Mouse (Mus musculus): Measurements from ENCODE around the gene Mvd. TPM values are rescaled to one million over a fixed set of nuclear protein-coding genes. Genes with fewer than 3 reads are reported as not detected.
A peak's percentile ranks its signal among the peaks of the same experiment; 100 is the strongest.

Mvd gene
- polyA plus RNA-seq, 1 experiment from 2014 or later: 60.3 TPM

GRCm38 (mm10) chr8:122445203-122445602, 2.0 kb upstream of the Mvd start:
- DNase-seq (ENCODE audit: low spot score): no peak
- H3K27me3 ChIP-seq (ENCODE audit: low read depth, poor library complexity, severe bottlenecking): no peaks in the 10 kb centered on the region
- WGBS: 70% methylated on average over 3 of the region's 3 CpGs
- H3K4me3 ChIP-seq: 0 out of 2 replicates have a peak overlapping the region, but pooled peaks have one; percentile 87
- H3K4me1 ChIP-seq: peaks cover 34% of the 10 kb centered on the region
- H3K36me3 ChIP-seq: no peaks in the 10 kb centered on the region
- H3K27ac ChIP-seq (replicated peaks): no peak overlapping the region
- H3K9me3 ChIP-seq (replicated peaks): no peaks in the 10 kb centered on the region

- H3K4me1 ChIP-seq: peaks cover 34% of the 10 kb centered on the region
- WGBS: 53% methylated on average over 19 of the region's 19 CpGs
- H3K36me3 ChIP-seq: peaks cover 10% of the 10 kb centered on the region
- no peaks in the 10 kb centered on the region for H3K27me3 ChIP-seq (ENCODE audit: low read depth, poor library complexity, severe bottlenecking)
- H3K4me3 ChIP-seq: peak overlapping the region; percentile 87
- DNase-seq (ENCODE audit: low spot score): peak; percentile 60
- no peaks in the 10 kb centered on the region for H3K9me3 ChIP-seq (replicated peaks)
- H3K27ac ChIP-seq (replicated peaks): peak overlapping the region; percentile 93
These were observed 981 bp upstream of the Mvd start for GRCm38 (mm10) chr8:122444058-122444748.

GRCm38 (mm10) chr8:122442781-122443180, 441 bp downstream of the Mvd start:
- H3K27ac ChIP-seq (replicated peaks): peak overlapping the region; percentile 93
- peaks cover 24% of the 10 kb centered on the region for H3K36me3 ChIP-seq
- H3K9me3 ChIP-seq (replicated peaks): no peaks in the 10 kb centered on the region
- DNase-seq (ENCODE audit: low spot score): no peak
- H3K4me3 ChIP-seq: peak overlapping the region; percentile 87
- H3K27me3 ChIP-seq (ENCODE audit: low read depth, poor library complexity, severe bottlenecking): no peaks in the 10 kb centered on the region
- WGBS: under 1% methylated on average over 12 of the region's 12 CpGs
- peaks cover 34% of the 10 kb centered on the region for H3K4me1 ChIP-seq

- peaks cover 28% of the 10 kb centered on the region for H3K36me3 ChIP-seq
- peaks cover 34% of the 10 kb centered on the region for H3K4me1 ChIP-seq
- 21% methylated on average over 7 of the region's 7 CpGs for WGBS
- no peaks in the 10 kb centered on the region for H3K27me3 ChIP-seq (ENCODE audit: low read depth, poor library complexity, severe bottlenecking)
- DNase-seq (ENCODE audit: low spot score): no peak
- no peaks in the 10 kb centered on the region for H3K9me3 ChIP-seq (replicated peaks)
- peak overlapping the region; percentile 93 for H3K27ac ChIP-seq (replicated peaks)
- H3K4me3 ChIP-seq: peak overlapping the region; percentile 87
These were observed 866 bp downstream of the Mvd start for GRCm38 (mm10) chr8:122442356-122442755.

- H3K4me3 ChIP-seq: no peak overlapping the region
- no peaks in the 10 kb centered on the region for H3K27me3 ChIP-seq (ENCODE audit: low read depth, poor library complexity, severe bottlenecking)
- H3K27ac ChIP-seq (replicated peaks): no peak overlapping the region
- H3K36me3 ChIP-seq: peaks cover 39% of the 10 kb centered on the region
- 93% methylated on average over 1 of the region's 1 CpGs for WGBS
- no peak for DNase-seq (ENCODE audit: low spot score)
- no peaks in the 10 kb centered on the region for H3K9me3 ChIP-seq (replicated peaks)
- peaks cover 34% of the 10 kb centered on the region for H3K4me1 ChIP-seq
These were observed 1.9 kb downstream of the Mvd start for GRCm38 (mm10) chr8:122441326-122441725.

GRCm38 (mm10) chr8:122439336-122439735, 3.9 kb downstream of the Mvd start:
- Histone ChIP-seq H3K4me3 (no peak overlapping the region), H3K4me1 (peaks cover 15% of the 10 kb centered on the region), H3K36me3 (peaks cover 58% of the 10 kb centered on the region), H3K27ac (replicated peaks) (no peak overlapping the region), H3K9me3 (replicated peaks) (no peaks in the 10 kb centered on the region), H3K27me3 (ENCODE audit: low read depth, poor library complexity, severe bottlenecking) (no peaks in the 10 kb centered on the region)
- no peak for DNase-seq (ENCODE audit: low spot score)
- 95% methylated on average over 16 of the region's 16 CpGs for WGBS

- no peak overlapping the region for H3K27ac ChIP-seq (replicated peaks)
- peaks cover 70% of the 10 kb centered on the region for H3K36me3 ChIP-seq
- no peaks in the 10 kb centered on the region for H3K9me3 ChIP-seq (replicated peaks)
- no peak for DNase-seq (ENCODE audit: low spot score)
- no peak overlapping the region for H3K4me3 ChIP-seq
- no peaks in the 10 kb centered on the region; the same call in 1 of the 2 replicates for H3K27me3 ChIP-seq (ENCODE audit: low read depth, poor library complexity, severe bottlenecking)
- 94% methylated on average over 13 of the region's 13 CpGs for WGBS
- peaks cover 18% of the 10 kb centered on the region for H3K4me1 ChIP-seq
These were observed 5.4 kb downstream of the Mvd start for GRCm38 (mm10) chr8:122437708-122438331.

- H3K4me1 ChIP-seq: peaks cover 19% of the 10 kb centered on the region
- no peak overlapping the region for H3K27ac ChIP-seq (replicated peaks)
- 89% methylated on average over 20 of the region's 20 CpGs for WGBS
- DNase-seq (ENCODE audit: low spot score): no peak
- H3K27me3 ChIP-seq (ENCODE audit: low read depth, poor library complexity, severe bottlenecking): peaks cover 4% of the 10 kb centered on the region; the same call in 1 of the 2 replicates
- H3K36me3 ChIP-seq: peaks cover 70% of the 10 kb centered on the region
- H3K9me3 ChIP-seq (replicated peaks): no peaks in the 10 kb centered on the region
- no peak overlapping the region for H3K4me3 ChIP-seq
These were observed 6.6 kb downstream of the Mvd start for GRCm38 (mm10) chr8:122436586-122437125.

GRCm38 (mm10) chr8:122436146-122436545, 7.1 kb downstream of the Mvd start:
- H3K27me3 ChIP-seq (ENCODE audit: low read depth, poor library complexity, severe bottlenecking): peaks cover 9% of the 10 kb centered on the region; the same call in 1 of the 2 replicates
- DNase-seq (ENCODE audit: low spot score): no peak
- H3K4me1 ChIP-seq: peaks cover 25% of the 10 kb centered on the region
- WGBS: 96% methylated on average over 9 of the region's 9 CpGs
- peaks cover 70% of the 10 kb centered on the region for H3K36me3 ChIP-seq
- no peaks in the 10 kb centered on the region for H3K9me3 ChIP-seq (replicated peaks)
- no peak overlapping the region for H3K4me3 ChIP-seq
- H3K27ac ChIP-seq (replicated peaks): no peak overlapping the region

GRCm38 (mm10) chr8:122435375-122435774, 7.8 kb downstream of the Mvd start:
- Histone ChIP-seq H3K4me1 (peaks cover 28% of the 10 kb centered on the region), H3K4me3 (no peak overlapping the region), H3K36me3 (peaks cover 70% of the 10 kb centered on the region), H3K27me3 (ENCODE audit: low read depth, poor library complexity, severe bottlenecking) (peaks cover 9% of the 10 kb centered on the region; the same call in 1 of the 2 replicates), H3K9me3 (replicated peaks) (no peaks in the 10 kb centered on the region), H3K27ac (replicated peaks) (no peak overlapping the region)
- 92% methylated on average over 6 of the region's 6 CpGs for WGBS
- no peak for DNase-seq (ENCODE audit: low spot score)

- H3K9me3 ChIP-seq (replicated peaks): no peaks in the 10 kb centered on the region
- peaks cover 28% of the 10 kb centered on the region for H3K4me1 ChIP-seq
- peaks cover 52% of the 10 kb centered on the region for H3K36me3 ChIP-seq
- peaks cover 9% of the 10 kb centered on the region; the same call in 1 of the 2 replicates for H3K27me3 ChIP-seq (ENCODE audit: low read depth, poor library complexity, severe bottlenecking)
- peak; percentile 25 for DNase-seq (ENCODE audit: low spot score)
- peak overlapping the region; percentile 57; the same call in 1 of the 2 replicates for H3K4me3 ChIP-seq
- no peak overlapping the region; the same call in 1 of the 2 replicates for H3K27ac ChIP-seq (replicated peaks)
- 72% methylated on average over 11 of the region's 11 CpGs for WGBS
These were observed 9.8 kb downstream of the Mvd start for GRCm38 (mm10) chr8:122433269-122433905.

GRCm38 (mm10) chr8:122432443-122433268, 10.6 kb downstream of the Mvd start, which contains the start of gene Cyba:
Gene Cyba (minus strand): TSS chr8:122432930.
- H3K36me3 ChIP-seq: peaks cover 45% of the 10 kb centered on the region
- H3K9me3 ChIP-seq (replicated peaks): no peaks in the 10 kb centered on the region
- WGBS: 4% methylated on average over 45 of the region's 45 CpGs
- H3K27ac ChIP-seq (replicated peaks): peak within 1 kb of the TSS; percentile 79
- peak; percentile 64 for DNase-seq (ENCODE audit: low spot score)
- H3K4me3 ChIP-seq: peak within 1 kb of the TSS; percentile 57
- peaks cover 9% of the 10 kb centered on the region; the same call in 1 of the 2 replicates for H3K27me3 ChIP-seq (ENCODE audit: low read depth, poor library complexity, severe bottlenecking)
- peaks cover 28% of the 10 kb centered on the region for H3K4me1 ChIP-seq

Measured in midbrain, embryonic 10.5 days (tissue).